Mouse (Mus musculus) megakaryocyte, embryonic 14.5 days (primary cell): ENCODE measurements around the gene Hist1h2af.

ENCODE experiments used
- FLI1 ChIP-seq: IDR thresholded peaks from 2 replicates; pipeline ENCODE4 v1.6.1; 2012; ENCODE audit warnings: low read length, inconsistent platforms, mixed read lengths
- GATA1 ChIP-seq: IDR thresholded peaks from 3 replicates; pipeline ENCODE4 v1.6.1; 2012; ENCODE audit warnings: mixed read lengths, low read length, inconsistent platforms, borderline replicate concordance

DNA sequence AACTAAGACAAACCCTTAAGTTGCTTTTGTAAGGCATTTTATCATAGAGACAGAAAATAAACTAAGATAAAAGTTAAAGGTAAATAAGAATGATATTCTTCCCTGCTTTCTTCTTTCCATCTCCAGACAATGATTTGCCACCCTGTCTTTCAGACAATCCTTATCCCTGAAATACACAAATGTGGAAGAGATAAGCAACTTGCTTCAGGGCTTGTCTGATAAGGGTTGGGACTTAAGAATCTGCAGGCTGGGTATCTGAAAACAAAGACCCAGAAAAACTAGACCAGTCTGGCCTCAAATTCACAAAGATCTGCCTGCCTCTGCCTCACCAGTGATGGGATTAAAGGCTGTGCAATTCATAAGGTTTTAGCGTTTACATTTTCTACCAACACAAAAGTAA, 42.4 kb upstream of the Hist1h2af start:
- TF ChIP-seq GATA1 (no peak), FLI1 (no peak)
